Mouse (Mus musculus): ENCODE results near the gene Tmem147. TPM values are rescaled to one million over a fixed set of nuclear protein-coding genes. Genes with fewer than 3 reads are reported as not detected.
A peak's percentile ranks its signal among the peaks of the same experiment; 100 is the strongest.
"Not testable (repeated sequence)": the region's sequence is repeated elsewhere in the genome, so short reads cannot be mapped to it uniquely, and the experiment has no call there.

Gene Tmem147
- polyA plus RNA-seq, 1 experiment: 168 TPM

DNA sequence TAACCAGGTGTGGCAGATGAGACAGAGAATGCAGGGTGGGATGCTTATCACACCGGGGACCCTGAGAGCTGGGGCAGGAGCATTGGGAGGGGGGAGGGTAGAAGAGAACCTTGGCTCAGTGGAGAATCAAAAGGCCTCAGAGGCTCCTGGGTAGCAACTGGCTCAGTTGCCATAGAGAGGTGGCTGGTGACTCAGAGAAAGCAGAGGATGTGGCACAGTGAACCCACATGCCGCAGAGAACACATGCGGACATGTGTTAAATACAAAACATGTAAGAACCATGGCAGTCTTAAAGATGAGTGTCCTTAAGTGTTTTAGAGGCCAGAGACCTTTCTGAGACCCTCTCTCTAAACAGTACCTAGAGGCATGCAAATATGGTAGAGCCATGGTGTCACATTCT, 6.9 kb upstream of the Tmem147 start:
- H3ac ChIP-seq (ENCODE audit: control insufficient read depth, insufficient read length, low read depth): no peak overlapping the region
- no peak overlapping the region for H3K4me3 ChIP-seq (ENCODE audit: insufficient read depth, poor library complexity, severe bottlenecking)
- H3K36me3 ChIP-seq (ENCODE audit: control insufficient read depth, insufficient read depth): no peaks in the 10 kb centered on the region
- H3K79me3 ChIP-seq (ENCODE audit: low read depth): no peaks in the 10 kb centered on the region
- H3K27me3 ChIP-seq (ENCODE audit: control insufficient read depth, insufficient read depth, insufficient read length): no peaks in the 10 kb centered on the region
- H3K79me2 ChIP-seq (ENCODE audit: control insufficient read depth, insufficient read depth): no peaks in the 10 kb centered on the region
- TF ChIP-seq CEBPB (IDR thresholded peaks at IDR 0.05; ENCODE audit: low read depth) (no peak), FOSL1 (IDR thresholded peaks at IDR 0.05; ENCODE audit: insufficient read depth, low read length, poor library complexity, severe bottlenecking) (no peak), CTCF (IDR thresholded peaks at IDR 0.05; ENCODE audit: control insufficient read depth, insufficient read depth, insufficient read length) (no peak), USF1 (IDR thresholded peaks at IDR 0.05; ENCODE audit: low read depth) (no peak), MAX (IDR thresholded peaks at IDR 0.05) (no peak), MYOD1 (IDR thresholded peaks at IDR 0.05; ENCODE audit: control insufficient read depth, insufficient read length, low read depth) (no peak), MYOG (IDR thresholded peaks at IDR 0.05; ENCODE audit: control insufficient read depth, extremely low read depth, insufficient read length) (no peak)

DNA sequence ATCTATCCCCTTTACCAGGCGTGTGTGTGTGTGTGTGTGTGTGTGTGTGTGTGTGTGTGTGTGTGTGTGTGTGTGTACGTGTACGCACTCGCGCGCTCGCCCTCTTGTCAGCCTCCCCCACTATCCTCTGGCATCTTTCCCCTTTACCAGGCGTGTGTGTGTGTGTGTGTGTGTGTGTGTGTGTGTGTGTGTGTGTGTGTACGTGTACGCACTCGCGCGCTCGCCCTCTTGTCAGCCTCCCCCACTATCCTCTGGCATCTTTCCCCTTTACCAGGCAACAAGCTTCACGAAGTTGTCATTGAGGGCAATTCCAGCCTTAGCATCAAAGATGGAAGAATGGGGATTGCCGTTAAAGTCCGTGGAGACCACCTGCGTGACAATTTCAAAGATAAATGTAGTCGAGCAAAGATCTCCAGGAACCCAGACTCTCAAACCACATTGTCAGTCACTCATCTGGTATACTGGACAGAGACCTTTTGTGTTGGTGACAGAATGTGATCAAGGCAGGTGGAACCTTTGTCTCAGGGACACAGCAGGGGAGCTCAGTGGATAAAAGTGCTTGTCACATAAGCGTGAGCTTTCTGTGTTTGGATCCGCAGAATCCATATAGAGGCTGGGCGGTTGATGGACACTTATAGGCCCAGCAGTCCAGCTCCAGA, 853 bp upstream of the Tmem147 start:
- Histone ChIP-seq H3K79me2 (ENCODE audit: control insufficient read depth, insufficient read depth) (peaks cover 15% of the 10 kb centered on the region), H3ac (ENCODE audit: control insufficient read depth, insufficient read length, low read depth) (peak overlapping the region; percentile 25), H3K4me3 (ENCODE audit: insufficient read depth, poor library complexity, severe bottlenecking) (peak overlapping the region; percentile 48)
- not testable (repeated sequence) for H3K27me3 ChIP-seq (ENCODE audit: control insufficient read depth, insufficient read depth, insufficient read length); H3K36me3 ChIP-seq (ENCODE audit: control insufficient read depth, insufficient read depth); H3K79me3 ChIP-seq (ENCODE audit: low read depth)

DNA sequence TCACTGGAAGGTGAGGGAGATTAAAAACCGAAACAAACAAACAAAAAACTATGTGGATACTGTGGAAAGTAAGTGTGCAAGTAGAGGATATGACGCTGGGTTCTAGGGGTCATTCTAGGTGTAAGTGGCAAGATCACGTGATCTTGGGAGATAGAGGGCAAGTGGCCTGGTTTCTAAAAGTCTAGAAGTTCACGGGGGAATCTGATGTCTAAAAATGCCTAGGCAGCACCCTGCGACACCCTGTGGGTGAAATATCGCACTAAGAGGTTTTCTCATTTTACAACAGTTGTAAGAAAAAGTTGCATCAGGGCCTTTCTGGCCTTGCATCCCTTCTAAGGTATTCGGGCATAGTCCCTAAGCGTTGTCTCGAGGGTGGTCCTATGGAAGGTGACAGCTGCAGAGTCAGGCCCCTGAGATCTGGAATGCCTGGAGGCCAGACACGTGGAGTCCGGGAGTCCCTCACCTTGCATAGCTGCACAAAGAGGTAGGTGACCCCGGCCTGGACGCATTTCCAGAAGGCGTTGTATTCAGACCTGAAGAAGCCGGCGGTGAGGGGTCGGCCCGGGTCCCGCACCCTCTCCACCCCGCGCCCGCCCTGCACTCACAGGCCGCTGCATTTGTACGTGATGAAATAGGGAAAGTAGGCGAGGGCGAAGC, 473 bp downstream of the Tmem147 start:
- TF ChIP-seq CEBPB (IDR thresholded peaks at IDR 0.05; ENCODE audit: low read depth) (no peak), USF1 (IDR thresholded peaks at IDR 0.05; ENCODE audit: low read depth) (peak; percentile 70)
- Histone ChIP-seq H3K27me3 (ENCODE audit: control insufficient read depth, insufficient read depth, insufficient read length) (no peaks in the 10 kb centered on the region), H3K79me2 (ENCODE audit: control insufficient read depth, insufficient read depth) (peaks cover 15% of the 10 kb centered on the region), H3K36me3 (ENCODE audit: control insufficient read depth, insufficient read depth) (no peaks in the 10 kb centered on the region), H3K4me3 (ENCODE audit: insufficient read depth, poor library complexity, severe bottlenecking) (peak overlapping the region; percentile 48), H3ac (ENCODE audit: control insufficient read depth, insufficient read length, low read depth) (peak overlapping the region; percentile 83), H3K79me3 (ENCODE audit: low read depth) (peaks cover 7% of the 10 kb centered on the region)

DNA sequence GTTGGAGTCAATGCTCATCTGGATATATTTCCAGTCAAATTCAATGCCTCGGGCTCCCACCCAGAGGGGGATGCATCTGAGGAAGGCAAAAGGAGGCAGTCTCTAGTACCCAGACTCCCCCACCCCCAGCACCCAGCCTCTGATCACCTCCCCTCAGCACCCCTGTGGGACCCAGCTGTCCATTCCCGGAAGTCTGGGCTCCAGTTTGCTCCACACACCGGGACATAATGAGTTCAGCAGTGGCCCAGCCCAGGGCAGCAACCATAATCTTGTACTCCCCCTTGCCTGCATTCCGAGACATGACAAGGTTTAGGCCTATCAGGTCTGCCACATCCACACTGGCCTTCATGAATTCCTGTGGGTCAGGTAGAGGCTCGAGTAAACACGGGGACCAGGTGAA, 1.1 kb downstream of the Tmem147 start:
- Histone ChIP-seq H3K4me3 (ENCODE audit: insufficient read depth, poor library complexity, severe bottlenecking) (peak overlapping the region; percentile 48), H3K27me3 (ENCODE audit: control insufficient read depth, insufficient read depth, insufficient read length) (no peaks in the 10 kb centered on the region)

DNA sequence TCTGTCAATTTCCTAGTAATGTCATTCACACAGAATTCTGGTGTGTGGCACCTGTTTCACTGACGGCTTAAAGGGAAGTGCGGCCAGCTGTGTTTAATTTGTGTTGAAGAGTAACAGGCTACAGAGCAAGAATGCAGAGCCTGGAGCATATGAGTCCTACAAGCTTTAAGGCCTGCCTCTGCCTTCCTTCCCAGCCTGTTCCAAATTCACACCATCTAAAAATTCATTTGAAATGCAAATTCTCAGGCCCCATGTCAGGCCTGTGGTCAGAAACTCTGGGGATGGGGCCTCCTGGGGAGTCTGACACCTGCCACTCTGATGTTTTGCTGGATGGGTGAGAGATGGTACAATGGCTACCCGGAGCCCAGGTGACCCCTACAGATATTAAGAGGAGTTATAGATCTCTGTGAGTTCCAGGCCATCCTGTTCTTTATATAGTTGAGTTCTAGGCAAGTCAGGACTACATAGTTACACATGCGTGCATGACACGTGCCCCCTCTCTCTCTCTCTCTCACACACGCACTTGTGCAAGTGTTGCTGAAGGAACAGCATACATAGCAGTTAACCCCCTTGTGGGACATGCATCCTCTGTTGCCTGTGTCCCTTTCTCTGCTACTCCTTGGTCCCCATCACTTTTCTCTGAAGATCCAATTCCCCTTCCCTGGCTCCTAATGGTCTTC, 5.9 kb downstream of the Tmem147 start:
- H3K4me3 ChIP-seq (ENCODE audit: insufficient read depth, poor library complexity, severe bottlenecking): no peak overlapping the region
- TF ChIP-seq CEBPB (IDR thresholded peaks at IDR 0.05; ENCODE audit: low read depth) (no peak), FOSL1 (IDR thresholded peaks at IDR 0.05; ENCODE audit: insufficient read depth, low read length, poor library complexity, severe bottlenecking) (no peak), MYOG (IDR thresholded peaks at IDR 0.05; ENCODE audit: control insufficient read depth, extremely low read depth, insufficient read length) (no peak), USF1 (IDR thresholded peaks at IDR 0.05; ENCODE audit: low read depth) (no peak), MYOD1 (IDR thresholded peaks at IDR 0.05; ENCODE audit: control insufficient read depth, insufficient read length, low read depth) (no peak), CTCF (IDR thresholded peaks at IDR 0.05; ENCODE audit: control insufficient read depth, insufficient read depth, insufficient read length) (no peak), MAX (IDR thresholded peaks at IDR 0.05) (no peak)
- H3K79me3 ChIP-seq (ENCODE audit: low read depth): peaks cover 2% of the 10 kb centered on the region
- H3K27me3 ChIP-seq (ENCODE audit: control insufficient read depth, insufficient read depth, insufficient read length): peaks cover 31% of the 10 kb centered on the region
- no peaks in the 10 kb centered on the region for H3K36me3 ChIP-seq (ENCODE audit: control insufficient read depth, insufficient read depth)
- H3ac ChIP-seq (ENCODE audit: control insufficient read depth, insufficient read length, low read depth): no peak overlapping the region
- H3K79me2 ChIP-seq (ENCODE audit: control insufficient read depth, insufficient read depth): peaks cover 8% of the 10 kb centered on the region

More for the DNA sequence above, 1.1 kb downstream of the Tmem147 start:
- Histone ChIP-seq H3K79me3 (ENCODE audit: low read depth) (peaks cover 7% of the 10 kb centered on the region), H3K79me2 (ENCODE audit: control insufficient read depth, insufficient read depth) (peaks cover 15% of the 10 kb centered on the region), H3K36me3 (ENCODE audit: control insufficient read depth, insufficient read depth) (no peaks in the 10 kb centered on the region), H3ac (ENCODE audit: control insufficient read depth, insufficient read length, low read depth) (peak overlapping the region; percentile 83)
- TF ChIP-seq MYOG (IDR thresholded peaks at IDR 0.05; ENCODE audit: control insufficient read depth, extremely low read depth, insufficient read length) (no peak), MYOD1 (IDR thresholded peaks at IDR 0.05; ENCODE audit: control insufficient read depth, insufficient read length, low read depth) (no peak), CEBPB (IDR thresholded peaks at IDR 0.05; ENCODE audit: low read depth) (no peak), FOSL1 (IDR thresholded peaks at IDR 0.05; ENCODE audit: insufficient read depth, low read length, poor library complexity, severe bottlenecking) (no peak), USF1 (IDR thresholded peaks at IDR 0.05; ENCODE audit: low read depth) (no peak), MAX (IDR thresholded peaks at IDR 0.05) (no peak), CTCF (IDR thresholded peaks at IDR 0.05; ENCODE audit: control insufficient read depth, insufficient read depth, insufficient read length) (no peak)

DNA sequence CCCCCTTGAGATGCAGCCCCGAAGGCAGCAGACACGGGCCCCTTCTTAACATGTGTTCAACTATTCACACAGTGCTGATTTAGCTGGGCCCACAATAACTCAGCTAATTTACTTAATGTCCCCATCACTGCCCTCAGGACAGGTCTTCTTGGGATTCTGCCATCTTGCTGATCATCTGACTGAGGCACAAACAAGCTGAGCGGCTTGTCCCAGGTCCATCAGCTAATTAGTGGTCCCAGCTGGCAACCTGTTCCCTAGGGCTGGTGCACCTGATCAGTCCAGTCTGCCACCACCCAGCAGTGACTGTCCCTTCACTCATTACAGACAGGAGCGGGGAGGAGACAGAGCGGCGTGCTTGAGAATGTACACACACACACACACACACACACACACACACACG, 8.1 kb downstream of the Tmem147 start:
- Histone ChIP-seq H3K79me3 (ENCODE audit: low read depth) (no peaks in the 10 kb centered on the region), H3K27me3 (ENCODE audit: control insufficient read depth, insufficient read depth, insufficient read length) (peaks cover 49% of the 10 kb centered on the region), H3K79me2 (ENCODE audit: control insufficient read depth, insufficient read depth) (no peaks in the 10 kb centered on the region), H3K4me3 (ENCODE audit: insufficient read depth, poor library complexity, severe bottlenecking) (no peak overlapping the region), H3ac (ENCODE audit: control insufficient read depth, insufficient read length, low read depth) (no peak overlapping the region), H3K36me3 (ENCODE audit: control insufficient read depth, insufficient read depth) (no peaks in the 10 kb centered on the region)
- TF ChIP-seq MYOG (IDR thresholded peaks at IDR 0.05; ENCODE audit: control insufficient read depth, extremely low read depth, insufficient read length) (no peak), CTCF (IDR thresholded peaks at IDR 0.05; ENCODE audit: control insufficient read depth, insufficient read depth, insufficient read length) (no peak), MYOD1 (IDR thresholded peaks at IDR 0.05; ENCODE audit: control insufficient read depth, insufficient read length, low read depth) (no peak), CEBPB (IDR thresholded peaks at IDR 0.05; ENCODE audit: low read depth) (no peak), FOSL1 (IDR thresholded peaks at IDR 0.05; ENCODE audit: insufficient read depth, low read length, poor library complexity, severe bottlenecking) (no peak), MAX (IDR thresholded peaks at IDR 0.05) (no peak), USF1 (IDR thresholded peaks at IDR 0.05; ENCODE audit: low read depth) (no peak)
